Mouse (Mus musculus): ENCODE data around the gene Adamts17. TPM values are rescaled to one million over a fixed set of nuclear protein-coding genes. Genes with fewer than 3 reads are reported as not detected.

Gene Adamts17
- polyA plus RNA-seq, 1 experiment: 1.5 TPM

DNA sequence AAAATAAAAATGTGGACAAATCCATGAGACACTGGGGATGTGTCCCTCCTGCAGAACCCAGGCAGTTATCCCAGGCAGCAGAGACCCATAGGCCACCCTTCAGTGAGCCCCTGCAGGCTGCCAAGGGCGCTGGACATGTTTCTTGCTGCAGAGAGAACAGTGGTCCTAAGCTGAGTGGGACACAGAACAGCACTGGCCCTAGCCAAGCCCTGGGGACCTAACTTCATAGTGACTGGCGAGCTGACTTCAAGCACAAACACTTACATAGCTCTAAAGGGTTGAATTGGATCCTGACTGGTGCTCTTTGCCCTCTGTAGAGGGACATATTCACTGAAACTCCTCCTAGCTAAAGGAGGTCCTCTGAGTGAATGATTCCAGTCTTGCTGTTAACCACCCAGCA, 223.0 kb downstream of the Adamts17 start:
- Histone ChIP-seq H3K4me3 (ENCODE audit: low read depth, low read length) (no peak overlapping the region), H3K27ac (ENCODE audit: insufficient read depth, low read depth, low read length) (no peak overlapping the region), H3K4me1 (ENCODE audit: control insufficient read depth, insufficient read depth, insufficient read length, low read length) (no peaks in the 10 kb centered on the region; the same call in 1 of the 2 replicates), H3K36me3 (ENCODE audit: control insufficient read depth, insufficient read depth, low read length) (no peaks in the 10 kb centered on the region), H3K27me3 (ENCODE audit: control insufficient read depth, insufficient read depth, low read length) (no peaks in the 10 kb centered on the region)
- WGBS: 89% methylated on average over 2 of the region's 2 CpGs
- TF ChIP-seq CTCF (IDR thresholded peaks at IDR 0.05; ENCODE audit: extremely low read depth, insufficient read length, insufficient replicate concordance, low read depth, low read length): no peak
- no peak for TF ChIP-seq POLR2A (IDR thresholded peaks at IDR 0.05; ENCODE audit: low read depth, low read length)

DNA sequence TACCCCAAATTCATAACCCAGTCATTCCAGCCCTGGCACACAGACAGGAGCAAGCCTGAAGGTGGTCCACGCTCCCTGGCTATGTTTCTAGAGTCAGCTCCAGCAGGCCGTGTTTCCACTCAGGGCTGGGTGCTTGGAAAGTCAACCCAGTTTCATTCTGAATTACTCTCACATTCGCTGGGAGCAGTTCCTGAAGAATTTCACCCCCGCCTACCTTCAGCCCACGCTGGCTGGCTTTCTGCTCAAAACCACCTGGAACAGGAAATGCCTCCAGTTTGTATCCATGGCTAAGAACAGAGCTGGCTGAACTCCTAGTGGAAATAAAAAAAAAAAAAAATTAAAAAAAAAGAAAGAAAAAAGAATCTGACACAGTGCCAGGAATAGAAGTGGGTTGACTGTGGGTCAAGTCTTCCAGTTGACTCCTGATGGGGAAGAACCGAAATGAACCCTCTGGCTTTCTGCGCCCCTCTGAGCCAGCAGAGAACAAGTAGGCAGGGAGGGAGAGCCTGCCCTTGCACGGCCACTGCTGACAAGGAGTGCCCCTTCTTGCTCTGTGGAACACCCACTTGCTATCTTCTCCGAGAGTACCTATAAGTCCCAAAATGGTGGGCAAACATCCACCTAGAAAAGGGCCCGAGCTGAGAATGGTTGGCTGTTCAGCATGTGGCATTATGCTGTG, 225.2 kb downstream of the Adamts17 start:
- WGBS: 79% methylated on average over 10 of the region's 10 CpGs
- H3K4me3 ChIP-seq (ENCODE audit: low read depth, low read length): no peak overlapping the region
- no peak overlapping the region for H3K27ac ChIP-seq (ENCODE audit: insufficient read depth, low read depth, low read length)

DNA sequence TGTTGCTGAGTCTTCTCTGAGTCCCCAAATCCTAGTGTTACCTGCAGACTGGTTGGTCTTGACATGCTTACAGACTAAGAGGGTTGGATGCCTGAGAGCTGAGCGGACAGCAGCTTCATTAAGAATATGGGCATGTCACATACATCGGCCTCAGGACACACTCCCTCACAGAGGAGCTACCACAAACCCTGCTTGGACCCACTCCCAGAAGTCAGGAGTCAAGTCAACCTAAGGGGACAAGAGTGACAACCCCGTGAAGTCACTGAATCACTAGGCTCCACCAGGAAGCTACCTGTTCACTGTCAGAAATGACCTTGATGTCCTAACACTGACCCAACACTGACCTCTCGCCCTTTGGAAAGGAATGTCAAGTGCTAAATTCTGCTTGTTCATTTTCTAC, 226.1 kb downstream of the Adamts17 start:
- Histone ChIP-seq H3K27me3 (ENCODE audit: control insufficient read depth, insufficient read depth, low read length) (no peaks in the 10 kb centered on the region), H3K4me3 (ENCODE audit: low read depth, low read length) (no peak overlapping the region), H3K27ac (ENCODE audit: insufficient read depth, low read depth, low read length) (no peak overlapping the region), H3K36me3 (ENCODE audit: control insufficient read depth, insufficient read depth, low read length) (no peaks in the 10 kb centered on the region), H3K4me1 (ENCODE audit: control insufficient read depth, insufficient read depth, insufficient read length, low read length) (no peaks in the 10 kb centered on the region; the same call in 1 of the 2 replicates)
- no peak for TF ChIP-seq CTCF (IDR thresholded peaks at IDR 0.05; ENCODE audit: extremely low read depth, insufficient read length, insufficient replicate concordance, low read depth, low read length)
- no peak for TF ChIP-seq POLR2A (IDR thresholded peaks at IDR 0.05; ENCODE audit: low read depth, low read length)
- 90% methylated on average over 4 of the region's 4 CpGs for WGBS

More for the DNA sequence above, 225.2 kb downstream of the Adamts17 start:
- TF ChIP-seq POLR2A (IDR thresholded peaks at IDR 0.05; ENCODE audit: low read depth, low read length) (no peak), CTCF (IDR thresholded peaks at IDR 0.05; ENCODE audit: extremely low read depth, insufficient read length, insufficient replicate concordance, low read depth, low read length) (no peak)
- Histone ChIP-seq H3K27me3 (ENCODE audit: control insufficient read depth, insufficient read depth, low read length) (no peaks in the 10 kb centered on the region), H3K36me3 (ENCODE audit: control insufficient read depth, insufficient read depth, low read length) (no peaks in the 10 kb centered on the region), H3K4me1 (ENCODE audit: control insufficient read depth, insufficient read depth, insufficient read length, low read length) (no peaks in the 10 kb centered on the region; the same call in 1 of the 2 replicates)

DNA sequence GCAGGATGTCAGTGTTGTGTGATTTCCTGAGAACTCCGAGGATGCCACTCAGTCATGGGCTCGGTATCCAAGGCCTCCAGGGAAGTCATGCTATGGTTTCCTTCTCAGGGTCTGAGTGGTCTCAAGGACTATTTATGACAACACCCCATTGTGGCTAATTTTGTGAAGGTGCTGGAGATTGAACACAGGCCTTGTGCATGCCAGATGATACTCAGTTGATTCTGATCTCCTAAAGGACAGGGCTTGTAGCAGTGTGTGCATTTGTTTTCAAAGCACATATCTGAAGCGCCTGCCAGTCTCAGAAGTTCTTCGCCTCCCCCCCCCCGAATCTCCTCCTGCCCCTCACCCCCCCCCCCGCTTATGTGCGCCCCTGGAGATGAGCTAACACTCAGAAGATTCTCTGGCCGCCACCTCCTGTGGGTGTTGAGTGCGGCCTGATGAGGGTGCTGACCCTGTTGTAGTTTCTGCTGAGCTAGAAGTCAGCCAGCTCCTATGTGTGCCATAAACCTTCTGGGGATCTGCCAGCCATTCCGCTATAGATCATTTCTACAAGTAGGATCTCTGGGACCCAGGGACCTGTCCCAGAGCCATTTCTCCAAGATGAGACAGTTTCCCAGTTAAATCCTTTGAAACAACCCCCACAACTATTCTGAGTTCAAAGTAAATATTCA, 232.6 kb downstream of the Adamts17 start:
- Histone ChIP-seq H3K27ac (ENCODE audit: insufficient read depth, low read depth, low read length) (no peak overlapping the region), H3K27me3 (ENCODE audit: control insufficient read depth, insufficient read depth, low read length) (no peaks in the 10 kb centered on the region), H3K36me3 (ENCODE audit: control insufficient read depth, insufficient read depth, low read length) (no peaks in the 10 kb centered on the region), H3K4me3 (ENCODE audit: low read depth, low read length) (no peak overlapping the region), H3K4me1 (ENCODE audit: control insufficient read depth, insufficient read depth, insufficient read length, low read length) (no peaks in the 10 kb centered on the region)
- 91% methylated on average over 10 of the region's 10 CpGs for WGBS
- no peak for TF ChIP-seq POLR2A (IDR thresholded peaks at IDR 0.05; ENCODE audit: low read depth, low read length)
- no peak for TF ChIP-seq CTCF (IDR thresholded peaks at IDR 0.05; ENCODE audit: extremely low read depth, insufficient read length, insufficient replicate concordance, low read depth, low read length)

DNA sequence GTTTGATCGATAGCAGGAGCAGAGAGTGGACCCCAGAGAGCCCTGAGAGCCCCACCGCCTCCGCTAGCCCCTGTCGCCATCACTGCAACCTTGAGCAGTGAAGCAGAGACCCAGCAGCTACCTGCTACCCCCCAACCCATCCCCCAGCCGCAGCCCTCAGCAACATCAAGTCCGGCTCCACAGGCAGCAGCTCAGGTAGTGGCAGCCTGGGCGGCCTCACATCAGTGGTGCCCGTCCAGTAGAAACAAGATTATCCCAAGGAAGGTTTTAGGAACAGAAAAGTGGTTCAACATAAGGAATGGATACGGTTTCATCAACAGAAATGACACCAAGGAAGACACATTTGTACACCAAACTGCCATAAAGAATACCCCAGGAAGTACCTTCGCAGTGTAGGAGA, 243.2 kb downstream of the Adamts17 start:
- H3K36me3 ChIP-seq (ENCODE audit: control insufficient read depth, insufficient read depth, low read length): no peaks in the 10 kb centered on the region
- TF ChIP-seq CTCF (IDR thresholded peaks at IDR 0.05; ENCODE audit: extremely low read depth, insufficient read length, insufficient replicate concordance, low read depth, low read length): no peak
- no peak for TF ChIP-seq POLR2A (IDR thresholded peaks at IDR 0.05; ENCODE audit: low read depth, low read length)
- no peak overlapping the region for H3K27ac ChIP-seq (ENCODE audit: insufficient read depth, low read depth, low read length)
- no peak overlapping the region for H3K4me3 ChIP-seq (ENCODE audit: low read depth, low read length)
- WGBS: 95% methylated on average over 10 of the region's 10 CpGs
- H3K4me1 ChIP-seq (ENCODE audit: control insufficient read depth, insufficient read depth, insufficient read length, low read length): no peaks in the 10 kb centered on the region
- no peaks in the 10 kb centered on the region for H3K27me3 ChIP-seq (ENCODE audit: control insufficient read depth, insufficient read depth, low read length)

DNA sequence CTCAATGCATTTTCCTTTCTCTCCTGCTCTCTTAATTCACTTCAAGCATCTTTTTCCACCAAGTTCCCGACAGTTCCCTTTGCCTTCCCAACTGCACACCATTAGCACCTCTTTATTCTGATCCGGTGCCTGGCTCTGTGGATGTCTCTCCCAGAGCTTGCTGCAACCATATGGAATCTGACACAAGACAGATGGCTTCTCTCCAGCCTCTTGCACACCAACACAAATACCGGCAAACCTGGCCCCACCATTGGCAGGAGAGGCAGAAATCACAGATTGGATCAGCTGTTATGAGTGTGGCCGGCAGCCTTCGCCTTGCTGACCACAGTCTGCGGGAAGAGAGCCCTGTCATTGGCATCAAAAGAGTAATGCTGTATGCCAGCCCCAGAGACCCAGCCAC, 248.2 kb downstream of the Adamts17 start:
- Histone ChIP-seq H3K4me3 (ENCODE audit: low read depth, low read length) (no peak overlapping the region), H3K4me1 (ENCODE audit: control insufficient read depth, insufficient read depth, insufficient read length, low read length) (no peaks in the 10 kb centered on the region), H3K27ac (ENCODE audit: insufficient read depth, low read depth, low read length) (no peak overlapping the region), H3K36me3 (ENCODE audit: control insufficient read depth, insufficient read depth, low read length) (no peaks in the 10 kb centered on the region), H3K27me3 (ENCODE audit: control insufficient read depth, insufficient read depth, low read length) (no peaks in the 10 kb centered on the region)
- no peak for TF ChIP-seq CTCF (IDR thresholded peaks at IDR 0.05; ENCODE audit: extremely low read depth, insufficient read length, insufficient replicate concordance, low read depth, low read length)
- no peak for TF ChIP-seq POLR2A (IDR thresholded peaks at IDR 0.05; ENCODE audit: low read depth, low read length)
- 90% methylated on average over 6 of the region's 6 CpGs for WGBS

DNA sequence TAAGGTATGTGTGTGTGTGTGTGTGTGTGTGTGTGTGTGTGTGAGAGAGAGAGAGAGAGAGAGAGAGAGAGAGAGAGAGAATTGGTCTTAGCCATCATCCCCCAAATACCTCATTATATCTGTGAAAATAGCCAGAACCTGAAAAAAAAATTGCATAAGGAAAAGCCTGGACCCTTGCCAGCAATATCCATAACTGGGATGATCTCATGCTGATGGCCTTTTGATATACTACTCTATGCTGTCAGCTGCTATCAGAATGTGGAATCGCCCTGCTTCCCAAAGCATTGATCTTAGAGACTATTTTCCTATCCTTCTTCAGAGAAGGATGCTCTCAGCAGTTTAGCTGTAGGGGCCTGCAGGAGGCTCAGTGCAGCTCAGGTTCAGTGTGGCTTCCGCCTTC, 257.6 kb downstream of the Adamts17 start:
- TF ChIP-seq CTCF (IDR thresholded peaks at IDR 0.05; ENCODE audit: extremely low read depth, insufficient read length, insufficient replicate concordance, low read depth, low read length): no peak
- no peak for TF ChIP-seq POLR2A (IDR thresholded peaks at IDR 0.05; ENCODE audit: low read depth, low read length)
- WGBS: 73% methylated on average over 2 of the region's 2 CpGs
- no peak overlapping the region for H3K27ac ChIP-seq (ENCODE audit: insufficient read depth, low read depth, low read length)

More for the DNA sequence above, 257.6 kb downstream of the Adamts17 start:
- H3K4me3 ChIP-seq (ENCODE audit: low read depth, low read length): no peak overlapping the region
- no peaks in the 10 kb centered on the region for H3K36me3 ChIP-seq (ENCODE audit: control insufficient read depth, insufficient read depth, low read length)
- H3K27me3 ChIP-seq (ENCODE audit: control insufficient read depth, insufficient read depth, low read length): no peaks in the 10 kb centered on the region
- H3K4me1 ChIP-seq (ENCODE audit: control insufficient read depth, insufficient read depth, insufficient read length, low read length): no peaks in the 10 kb centered on the region
